Mouse (Mus musculus) limb, embryonic 12.5 days (tissue): ENCODE data around the gene Prickle4. TPM values are rescaled to one million over a fixed set of nuclear protein-coding genes. Genes with fewer than 3 reads are reported as not detected.
"Not testable (repeated sequence)": the region's sequence is repeated elsewhere in the genome, so short reads cannot be mapped to it uniquely, and the experiment has no call there.

Experiments used
- ATAC-seq: fragments of 200-750 bp; cut with Nextera tagmentation; 2 replicates; pipeline ENCODE4 v1.8.0; 2017; ENCODE audit warnings: low read depth, moderate TSS enrichment; ENCODE audit not compliant: insufficient number of reproducible peaks, insufficient read depth, low FRiP score, low TSS enrichment
- H3K27ac ChIP-seq: fragments of 300-500 bp; sonication (generic); 2 replicates; pipeline ENCODE4 v1.5.1; 2016; ENCODE audit warnings: mild to moderate bottlenecking, moderate library complexity
- H3K27me3 ChIP-seq: fragments of 300-500 bp; sonication (generic); 2 replicates; pipeline ENCODE4 v1.6.1; 2016; ENCODE audit warnings: mild to moderate bottlenecking, moderate library complexity
- H3K36me3 ChIP-seq: fragments of 300-500 bp; sonication (generic); 2 replicates; pipeline ENCODE4 v1.6.1; 2016; ENCODE audit warnings: mild to moderate bottlenecking, moderate library complexity
- H3K4me1 ChIP-seq: fragments of 300-500 bp; sonication (generic); replicated peaks from 2 replicates; pipeline ENCODE4 v1.6.1; 2016
- H3K4me2 ChIP-seq: fragments of 300-500 bp; sonication (generic); 2 replicates; pipeline ENCODE4 v1.6.1; 2016; ENCODE audit warnings: mild to moderate bottlenecking, moderate library complexity
- H3K4me3 ChIP-seq: fragments of 300-500 bp; sonication (generic); replicated peaks from 2 replicates; pipeline ENCODE4 v1.5.1; 2016; ENCODE audit warnings: mild to moderate bottlenecking
- H3K9ac ChIP-seq: fragments of 300-500 bp; sonication (generic); replicated peaks from 2 replicates; pipeline ENCODE4 v1.6.1; 2016; ENCODE audit warnings: mild to moderate bottlenecking, moderate library complexity
- H3K9me3 ChIP-seq: fragments of 300-500 bp; sonication (generic); 2 replicates; pipeline ENCODE4 v1.6.1; 2016; ENCODE audit warnings: mild to moderate bottlenecking, moderate library complexity
- WGBS: fragments of 180-500 bp; shearing (Covaris S2); methylation state at CpG from one replicate; pipeline ENCODE4 v1.1.7; 2016; 5-methylcytosine and 5-hydroxymethylcytosine counted together
- polyA plus RNA-seq: library from polyadenylated mRNA; unstranded; fragments of >200 nt; fragmentation: Nextera tagmentation; extraction: Ambion mirVana; gene quantifications from 2 replicates; pipeline ENCODE4 v1.2.1, GENCODE M21; 2016

Prickle4 gene
- polyA plus RNA-seq, 1 experiment from 2014 or later: not detected

- Histone ChIP-seq H3K27ac (no peak overlapping the region), H3K4me2 (no peak overlapping the region), H3K4me1 (no peaks in the 10 kb centered on the region), H3K36me3 (0 out of 2 replicates have a peak, but pooled peaks cover 3% of the 10 kb centered on the region), H3K27me3 (no peaks in the 10 kb centered on the region), H3K9me3 (no peaks in the 10 kb centered on the region), H3K4me3 (no peak overlapping the region), H3K9ac (no peak overlapping the region)
- no peak for ATAC-seq
- 89% methylated on average over 7 of the region's 7 CpGs for WGBS
Observed at GRCm38 (mm10) chr17:47664474-47664873, 30.1 kb downstream of the Prickle4 start.

DNA sequence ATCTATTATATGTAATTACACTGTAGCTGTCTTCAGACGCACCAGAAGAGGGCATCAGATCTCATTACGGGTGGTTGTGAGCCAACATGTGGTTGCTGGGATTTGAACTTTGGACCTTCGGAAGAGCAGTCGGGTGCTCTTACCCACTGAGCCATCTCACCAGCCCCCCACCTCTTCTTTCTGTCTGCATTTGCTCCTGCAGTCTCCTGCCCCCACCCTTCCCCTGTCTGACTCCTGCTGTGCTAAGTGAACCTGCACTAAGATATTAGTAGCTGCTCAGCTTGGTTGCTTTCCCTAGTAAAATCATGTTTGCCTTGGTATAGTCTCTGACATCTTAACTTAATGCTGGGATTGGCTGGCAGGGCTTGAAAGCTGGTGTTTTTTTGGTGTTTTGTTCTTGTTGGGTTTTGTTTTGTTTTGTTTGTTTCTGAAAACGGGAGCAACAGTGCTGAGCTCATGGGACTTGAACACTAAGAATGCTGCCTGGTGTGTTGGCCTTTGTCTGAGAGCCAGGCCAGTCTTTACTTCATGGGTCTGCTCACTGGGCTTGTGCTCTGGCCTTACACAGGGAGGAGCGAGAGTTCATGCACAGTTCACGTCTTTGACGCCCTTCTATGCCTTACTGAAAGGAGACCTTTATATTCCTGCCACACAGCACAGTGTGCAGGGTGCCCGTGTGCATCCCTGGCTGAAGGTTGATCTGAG, 31.4 kb downstream of the Prickle4 start:
- H3K27ac ChIP-seq: no peak overlapping the region
- WGBS: 71% methylated on average over 9 of the region's 9 CpGs
- H3K27me3 ChIP-seq: no peaks in the 10 kb centered on the region
- H3K4me2 ChIP-seq: no peak overlapping the region
- no peaks in the 10 kb centered on the region for H3K9me3 ChIP-seq
- H3K9ac ChIP-seq: no peak overlapping the region
- 0 out of 2 replicates have a peak, but pooled peaks cover 3% of the 10 kb centered on the region for H3K36me3 ChIP-seq
- no peaks in the 10 kb centered on the region for H3K4me1 ChIP-seq
- ATAC-seq: no peak
- no peak overlapping the region for H3K4me3 ChIP-seq

DNA sequence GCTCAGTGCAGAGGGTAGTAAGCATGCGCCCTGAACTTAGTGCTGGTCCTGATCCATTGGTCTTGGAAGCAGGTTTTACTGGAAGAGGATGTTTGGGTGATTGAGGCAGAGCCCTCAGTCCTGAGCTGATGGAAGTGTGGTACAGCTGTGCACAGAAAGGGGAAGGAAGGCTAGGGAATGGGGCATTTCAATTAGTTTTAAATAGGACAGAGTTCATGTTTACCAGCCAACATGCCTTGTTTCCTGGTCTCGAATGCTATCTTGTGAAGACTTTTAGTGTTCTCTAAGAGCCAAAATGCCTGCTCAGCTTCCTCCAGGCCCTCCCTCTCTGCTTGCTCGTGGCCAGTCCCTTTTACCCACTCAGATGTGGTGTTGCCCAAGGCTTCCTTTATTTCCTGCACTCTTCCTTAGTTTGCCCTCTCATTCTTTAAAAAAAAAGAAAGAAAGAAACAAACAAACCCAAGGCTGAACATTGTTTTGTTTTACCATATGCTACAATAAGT, 35.7 kb downstream of the Prickle4 start:
- Histone ChIP-seq H3K4me3 (no peak overlapping the region), H3K9ac (no peak overlapping the region), H3K27me3 (no peaks in the 10 kb centered on the region), H3K4me1 (no peaks in the 10 kb centered on the region), H3K27ac (no peak overlapping the region), H3K4me2 (no peak overlapping the region), H3K9me3 (no peaks in the 10 kb centered on the region), H3K36me3 (peaks cover 4% of the 10 kb centered on the region)
- ATAC-seq: no peak
- WGBS: 86% methylated on average over 3 of the region's 3 CpGs

DNA sequence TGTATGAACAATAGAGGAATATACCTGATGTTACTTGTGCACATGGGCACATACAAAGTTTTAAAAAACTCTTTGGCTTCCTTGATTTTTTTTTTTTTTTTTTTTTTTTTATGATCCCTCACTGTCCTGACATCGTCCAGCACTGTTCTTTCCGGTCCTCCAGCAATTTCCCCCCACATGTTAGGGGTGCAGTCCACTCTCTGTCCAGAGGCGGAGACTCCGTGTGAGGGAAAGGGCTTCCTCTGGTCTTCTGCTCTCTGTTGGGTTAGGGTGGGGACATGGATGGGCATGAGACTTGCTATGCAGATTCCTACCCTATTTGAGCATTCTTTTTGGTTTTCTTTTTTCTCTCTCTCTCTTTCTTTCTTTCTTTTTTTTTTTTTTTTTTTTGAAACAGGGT, 36.6 kb downstream of the Prickle4 start:
- ATAC-seq: no peak
- Histone ChIP-seq H3K27me3 (no peaks in the 10 kb centered on the region), H3K4me3 (no peak overlapping the region), H3K36me3 (peaks cover 10% of the 10 kb centered on the region), H3K9ac (no peak overlapping the region), H3K9me3 (no peaks in the 10 kb centered on the region), H3K4me2 (no peak overlapping the region), H3K27ac (no peak overlapping the region), H3K4me1 (no peaks in the 10 kb centered on the region)
- WGBS: 69% methylated on average over 4 of the region's 4 CpGs

- Histone ChIP-seq H3K9ac (no peak overlapping the region), H3K9me3 (no peaks in the 10 kb centered on the region), H3K27me3 (no peaks in the 10 kb centered on the region), H3K36me3 (peaks cover 10% of the 10 kb centered on the region), H3K4me1 (no peaks in the 10 kb centered on the region), H3K4me2 (no peak overlapping the region), H3K4me3 (no peak overlapping the region), H3K27ac (no peak overlapping the region)
- no peak for ATAC-seq
- WGBS: 85% methylated on average over 5 of the region's 5 CpGs
Observed at GRCm38 (mm10) chr17:47655697-47656096, 38.8 kb downstream of the Prickle4 start.

- not testable (repeated sequence) for H3K4me2 ChIP-seq, H3K9ac ChIP-seq, H3K27ac ChIP-seq, H3K4me3 ChIP-seq, H3K27me3 ChIP-seq, ATAC-seq, H3K4me1 ChIP-seq, H3K9me3 ChIP-seq
- peaks cover 12% of the 10 kb centered on the region for H3K36me3 ChIP-seq
- 90% methylated on average over 8 of the region's 8 CpGs for WGBS
Observed at GRCm38 (mm10) chr17:47654346-47654745, 40.2 kb downstream of the Prickle4 start.

GRCm38 (mm10) chr17:47651953-47652352, 42.6 kb downstream of the Prickle4 start:
- Histone ChIP-seq H3K9ac (no peak overlapping the region), H3K4me3 (no peak overlapping the region), H3K9me3 (no peaks in the 10 kb centered on the region), H3K4me2 (no peak overlapping the region), H3K36me3 (peaks cover 12% of the 10 kb centered on the region), H3K27me3 (no peaks in the 10 kb centered on the region), H3K27ac (no peak overlapping the region), H3K4me1 (no peaks in the 10 kb centered on the region)
- no peak for ATAC-seq
- 83% methylated on average over 2 of the region's 2 CpGs for whole genome bisulfite sequencing

DNA sequence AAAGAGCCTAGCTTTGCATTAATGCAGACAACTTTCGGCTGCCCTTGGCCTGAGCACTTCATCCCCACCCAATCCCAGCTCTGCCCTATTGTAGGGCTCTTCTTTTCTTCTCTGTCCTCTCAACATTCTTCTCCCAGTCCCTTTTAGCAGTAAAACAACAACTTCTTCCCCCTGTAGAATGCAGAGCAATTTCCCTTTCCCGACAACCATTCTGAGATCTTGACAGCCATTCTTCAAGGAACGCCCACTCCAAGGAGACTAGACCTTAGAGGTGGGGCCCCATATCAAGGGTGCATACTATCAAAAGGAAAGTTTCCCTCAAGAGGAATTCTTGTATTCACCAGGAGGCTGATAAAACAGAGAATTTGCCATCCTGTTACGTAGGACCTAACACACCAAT, 45.6 kb downstream of the Prickle4 start:
- no peak overlapping the region for H3K27ac ChIP-seq
- H3K36me3 ChIP-seq: peaks cover 12% of the 10 kb centered on the region
- ATAC-seq: no peak
- H3K27me3 ChIP-seq: no peaks in the 10 kb centered on the region
- H3K4me3 ChIP-seq: no peak overlapping the region
- H3K9ac ChIP-seq: no peak overlapping the region
- 75% methylated on average over 4 of the region's 4 CpGs for WGBS
- H3K4me1 ChIP-seq: no peaks in the 10 kb centered on the region
- no peak overlapping the region for H3K4me2 ChIP-seq
- no peaks in the 10 kb centered on the region for H3K9me3 ChIP-seq

DNA sequence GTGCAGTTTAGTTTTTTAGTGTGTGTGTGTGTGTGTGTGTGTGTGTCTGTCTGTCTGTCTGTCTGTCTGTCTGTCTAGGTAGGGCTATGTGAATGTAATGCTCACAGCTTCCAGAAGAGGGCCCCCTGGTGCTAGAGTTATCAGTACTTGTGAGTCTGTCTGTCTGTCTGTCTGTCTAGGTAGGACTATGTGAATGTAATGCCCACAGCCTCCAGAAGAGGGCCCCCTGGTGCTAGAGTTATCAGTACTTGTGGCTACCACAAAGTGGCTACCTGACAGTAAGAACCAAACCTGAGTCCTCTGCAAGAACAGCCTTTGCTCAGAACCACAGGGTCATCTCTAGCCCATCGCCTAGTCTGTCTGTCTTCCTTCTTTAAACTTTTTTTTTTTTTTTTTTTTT, 47.9 kb downstream of the Prickle4 start:
- H3K9ac ChIP-seq: no peak overlapping the region
- no peaks in the 10 kb centered on the region for H3K9me3 ChIP-seq
- no peak overlapping the region for H3K27ac ChIP-seq
- no peak overlapping the region for H3K4me3 ChIP-seq
- no peak for ATAC-seq
- no peak overlapping the region for H3K4me2 ChIP-seq
- no peaks in the 10 kb centered on the region for H3K4me1 ChIP-seq
- WGBS: 86% methylated on average over 1 of the region's 1 CpGs
- no peaks in the 10 kb centered on the region for H3K27me3 ChIP-seq
- peaks cover 5% of the 10 kb centered on the region; the same call in 1 of the 2 replicates for H3K36me3 ChIP-seq

GRCm38 (mm10) chr17:47642992-47643391, 51.5 kb downstream of the Prickle4 start:
- Histone ChIP-seq H3K27ac (no peak overlapping the region), H3K27me3 (no peaks in the 10 kb centered on the region; the same call in 1 of the 2 replicates), H3K36me3 (no peaks in the 10 kb centered on the region), H3K9ac (no peak overlapping the region), H3K9me3 (no peaks in the 10 kb centered on the region), H3K4me2 (no peak overlapping the region), H3K4me1 (no peaks in the 10 kb centered on the region), H3K4me3 (no peak overlapping the region)
- no peak for ATAC-seq
- 82% methylated on average over 2 of the region's 2 CpGs for WGBS
